Mouse (Mus musculus) kidney, postnatal 36 days (tissue): ENCODE results near the gene Fanci.

Source experiments
- DNase-seq, 2 experiments: peaks; one replicate each; pipeline ENCODE4 v3.0.0; 2021 to 2022; ENCODE audit warnings: mixed read lengths in 2 of 2

Fanci gene

GRCm38 (mm10) chr7:79388671-79389206, 3.0 kb upstream of the Fanci start:
- no peak for DNase-seq

- DNase-seq = no peak
Observed at GRCm38 (mm10) chr7:79390141-79390708, 1.5 kb upstream of the Fanci start.

GRCm38 (mm10) chr7:79391471-79391870, 258 bp upstream of the Fanci start:
- DNase-seq = no peak

- no peak for DNase-seq
Observed at GRCm38 (mm10) chr7:79392860-79393513, 1.3 kb downstream of the Fanci start.

- no peak for DNase-seq
Observed at GRCm38 (mm10) chr7:79393924-79394323, 2.2 kb downstream of the Fanci start.

GRCm38 (mm10) chr7:79394666-79395065, 2.9 kb downstream of the Fanci start:
- no peak for DNase-seq

- no peak for DNase-seq
Observed at GRCm38 (mm10) chr7:79395186-79395585, 3.5 kb downstream of the Fanci start.

GRCm38 (mm10) chr7:79397446-79397963, 5.8 kb downstream of the Fanci start:
- no peak for DNase-seq

- DNase-seq = no peak
Observed at GRCm38 (mm10) chr7:79398426-79398825, 6.7 kb downstream of the Fanci start.

GRCm38 (mm10) chr7:79398971-79399370, 7.2 kb downstream of the Fanci start:
- DNase-seq = no peak

- DNase-seq = no peak
Observed at GRCm38 (mm10) chr7:79400296-79400695, 8.6 kb downstream of the Fanci start.

GRCm38 (mm10) chr7:79414449-79415375, 23.0 kb downstream of the Fanci start:
- no peak for DNase-seq

GRCm38 (mm10) chr7:79419950-79420349, 28.2 kb downstream of the Fanci start:
- no peak for DNase-seq

GRCm38 (mm10) chr7:79422876-79423275, 31.1 kb downstream of the Fanci start:
- no peak for DNase-seq

- DNase-seq = no peak
Observed at GRCm38 (mm10) chr7:79425804-79426203, 34.1 kb downstream of the Fanci start.

- no peak for DNase-seq
Observed at GRCm38 (mm10) chr7:79428243-79428642, 36.5 kb downstream of the Fanci start.

- no peak for DNase-seq
Observed at GRCm38 (mm10) chr7:79440035-79440434, 48.3 kb downstream of the Fanci start.

- no peak for DNase-seq
Observed at GRCm38 (mm10) chr7:79447048-79447447, 55.3 kb downstream of the Fanci start.

- DNase-seq = no peak
Observed at GRCm38 (mm10) chr7:79447486-79447885, 55.8 kb downstream of the Fanci start.

GRCm38 (mm10) chr7:79461721-79462120, 70.0 kb downstream of the Fanci start:
- DNase-seq = no peak

- no peak for DNase-seq
Observed at GRCm38 (mm10) chr7:79463376-79464077, 71.8 kb downstream of the Fanci start.

GRCm38 (mm10) chr7:79464776-79465420, 73.2 kb downstream of the Fanci start:
- peak in 1 of 2 experiments; percentile 22 for DNase-seq
